Mouse (Mus musculus): ENCODE measurements around the gene Rps6ka5. TPM values are rescaled to one million over a fixed set of nuclear protein-coding genes. Genes with fewer than 3 reads are reported as not detected.

Rps6ka5 gene
- total RNA-seq, 2 experiments from 2014 or later = 25.7 to 26.0 TPM

DNA sequence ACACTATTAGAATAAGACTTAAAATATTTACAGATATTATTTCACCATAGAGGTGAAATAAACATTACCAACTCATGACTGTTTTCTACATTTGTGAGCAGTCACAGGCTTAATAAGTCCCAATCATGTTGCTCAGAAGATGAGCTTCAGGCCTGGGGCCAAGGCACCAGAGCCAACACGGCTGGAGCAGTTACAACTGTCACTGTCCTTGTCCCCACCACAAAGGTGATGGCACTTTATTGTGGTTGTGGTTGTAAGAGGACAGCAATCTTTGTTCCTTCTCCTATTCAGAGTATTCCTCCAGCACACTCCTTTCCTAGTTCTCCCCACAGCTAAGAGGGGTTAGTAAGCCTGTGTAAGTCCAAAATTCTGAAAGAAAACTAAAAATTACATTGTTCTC lies 45.5 kb downstream of the Rps6ka5 start:
- Histone ChIP-seq H3K27ac (no peak overlapping the region), H3K4me3 (no peak overlapping the region)
- TF ChIP-seq CTCF (conservative IDR thresholded peaks at IDR 0.05) = no peak

DNA sequence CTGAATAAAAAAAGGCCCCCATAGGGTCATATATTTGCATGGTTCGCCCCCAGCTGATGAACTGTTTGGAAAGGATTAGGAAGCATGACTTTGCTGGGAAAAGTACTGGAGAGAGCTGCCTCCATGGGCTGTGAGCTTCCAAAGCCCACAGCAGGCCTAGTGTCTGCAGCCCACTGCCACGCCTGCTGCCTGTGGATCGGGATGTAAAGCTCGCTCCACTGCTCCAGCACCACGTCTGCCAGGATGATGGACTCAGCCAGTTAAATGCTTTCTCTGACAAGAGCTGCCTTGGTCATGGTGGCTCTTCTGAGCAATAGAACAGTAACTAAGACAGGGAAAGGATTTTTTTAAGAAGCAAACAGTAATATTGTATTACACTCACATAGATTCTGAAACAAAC lies 46.1 kb downstream of the Rps6ka5 start:
- no peak for TF ChIP-seq CTCF (conservative IDR thresholded peaks at IDR 0.05)
- no peak overlapping the region for H3K27ac ChIP-seq
- H3K4me3 ChIP-seq = no peak overlapping the region
- no peak for DNase-seq (ENCODE audit: low spot score in 2 of 2)

More for the DNA sequence above, 45.5 kb downstream of the Rps6ka5 start:
- no peak for DNase-seq (ENCODE audit: low spot score in 2 of 2)

DNA sequence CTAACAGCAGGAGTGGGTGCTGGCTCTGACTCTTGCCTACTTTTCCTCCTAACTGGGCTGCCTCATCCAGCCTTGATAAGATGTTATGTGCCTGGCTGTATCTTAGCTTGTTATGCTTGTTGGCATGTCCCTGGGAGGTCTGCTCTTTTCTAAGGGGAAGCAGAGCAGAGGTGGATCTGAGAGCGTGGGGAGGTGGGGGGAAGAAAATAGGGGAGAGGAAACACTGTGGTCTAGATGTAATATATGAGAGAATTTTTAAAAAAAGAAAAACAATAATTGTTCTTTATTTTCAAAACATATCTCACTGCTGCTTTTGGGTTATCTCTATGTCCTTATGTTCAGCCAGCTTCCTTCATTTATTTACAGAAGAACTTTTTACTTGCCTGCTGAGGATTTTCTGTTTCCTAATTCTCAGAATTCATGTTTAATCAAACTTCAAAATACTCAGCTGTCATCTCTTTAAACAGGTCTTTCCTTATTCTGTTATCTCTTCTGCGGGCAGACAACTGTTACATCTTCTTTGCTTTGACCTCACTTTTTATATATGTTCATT lies 56.1 kb downstream of the Rps6ka5 start:
- Histone ChIP-seq H3K27ac (no peak overlapping the region), H3K4me3 (no peak overlapping the region)
- DNase-seq (ENCODE audit: low spot score in 2 of 2) = no peak
- no peak for TF ChIP-seq CTCF (conservative IDR thresholded peaks at IDR 0.05)

DNA sequence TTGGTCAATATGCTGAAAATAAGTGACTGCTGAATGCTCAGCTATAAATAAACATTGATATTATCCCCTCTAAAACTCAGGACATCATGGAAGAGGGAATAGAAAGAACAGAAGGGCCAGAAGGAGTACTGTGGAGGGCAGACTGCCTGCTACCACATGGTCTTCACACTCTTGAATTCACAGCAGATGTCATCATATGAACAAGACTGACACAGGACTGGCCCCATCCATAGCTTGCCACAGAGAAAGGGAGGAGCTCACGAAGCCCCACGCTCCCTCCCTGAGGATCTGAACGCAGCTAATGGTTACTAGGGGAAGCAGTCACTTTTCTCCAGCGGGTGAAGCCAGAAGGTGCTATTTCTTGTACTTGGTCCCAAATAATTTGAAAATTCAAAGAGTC lies 61.5 kb downstream of the Rps6ka5 start:
- H3K27ac ChIP-seq = no peak overlapping the region
- no peak for DNase-seq (ENCODE audit: low spot score in 2 of 2)
- no peak overlapping the region for H3K4me3 ChIP-seq
- TF ChIP-seq CTCF (conservative IDR thresholded peaks at IDR 0.05) = no peak

- no peak for DNase-seq (ENCODE audit: low spot score in 2 of 2)
- H3K27ac ChIP-seq = no peak overlapping the region
- no peak for TF ChIP-seq CTCF (conservative IDR thresholded peaks at IDR 0.05)
- H3K4me3 ChIP-seq = no peak overlapping the region
These were observed 66.7 kb downstream of the Rps6ka5 start for GRCm38 (mm10) chr12:100660076-100660475.

DNA sequence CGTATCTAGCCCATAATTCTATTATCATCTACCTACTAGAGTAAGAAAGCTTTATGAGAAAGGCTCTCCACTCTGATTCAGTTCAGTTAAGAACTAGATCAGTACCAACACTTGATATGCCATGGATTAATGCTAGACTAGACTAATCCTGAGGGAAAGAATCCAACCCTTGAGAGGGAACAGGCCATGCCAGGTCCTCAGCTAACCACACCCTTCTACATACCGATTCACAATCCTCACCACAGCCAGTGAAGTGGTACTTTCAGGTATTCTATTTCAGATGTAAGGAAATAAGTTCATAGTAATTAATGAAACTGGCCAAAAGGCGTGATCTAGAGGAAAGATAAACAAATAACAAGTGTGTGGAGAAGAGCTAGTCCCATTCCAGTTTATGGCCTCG lies 70.8 kb downstream of the Rps6ka5 start:
- DNase-seq (ENCODE audit: low spot score in 2 of 2) = no peak
- H3K4me3 ChIP-seq = no peak overlapping the region
- no peak for TF ChIP-seq CTCF (conservative IDR thresholded peaks at IDR 0.05)
- H3K27ac ChIP-seq = no peak overlapping the region

DNA sequence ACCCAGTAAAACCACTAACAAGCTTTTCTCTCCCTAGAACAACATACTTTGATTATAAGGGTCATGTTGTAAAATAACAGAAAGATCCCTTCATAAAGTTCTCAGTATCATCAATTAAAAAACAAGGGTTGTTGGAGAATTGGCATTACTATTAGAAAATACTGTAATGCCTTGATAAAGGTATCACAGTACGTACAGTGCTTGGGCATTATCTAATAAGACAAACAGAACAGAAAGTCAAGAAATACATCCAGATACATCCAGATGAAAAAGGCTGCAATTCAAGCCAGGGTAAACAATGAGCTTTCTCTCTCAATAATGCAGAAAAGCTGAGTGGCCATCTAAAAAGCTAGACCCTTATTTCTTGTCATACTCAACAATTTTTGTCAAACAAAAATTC lies 84.8 kb downstream of the Rps6ka5 start:
- no peak overlapping the region for H3K27ac ChIP-seq
- no peak for TF ChIP-seq CTCF (conservative IDR thresholded peaks at IDR 0.05)
- no peak overlapping the region for H3K4me3 ChIP-seq
- no peak for DNase-seq (ENCODE audit: low spot score in 2 of 2)

DNA sequence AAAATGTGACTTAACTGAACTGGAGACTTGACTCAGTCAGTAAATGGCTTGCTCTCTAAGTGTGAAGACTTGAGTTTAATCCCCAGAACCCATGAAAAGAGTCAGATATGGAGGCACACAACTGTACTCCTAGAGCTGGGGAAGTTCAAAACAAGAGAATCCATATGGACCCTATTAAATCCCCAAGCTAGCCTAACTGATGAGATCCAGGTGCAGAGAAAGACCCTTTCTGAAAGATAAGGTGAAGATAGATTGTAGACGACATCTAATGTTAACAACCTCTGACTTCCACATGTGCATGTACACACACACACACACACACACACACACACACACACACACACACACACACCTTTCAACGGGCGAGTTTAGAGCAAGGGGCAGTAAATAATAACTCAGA lies 86.1 kb downstream of the Rps6ka5 start:
- no peak for TF ChIP-seq CTCF (conservative IDR thresholded peaks at IDR 0.05)
- Histone ChIP-seq H3K27ac (no peak overlapping the region), H3K4me3 (no peak overlapping the region)
- DNase-seq (ENCODE audit: low spot score in 2 of 2) = no peak

GRCm38 (mm10) chr12:100639680-100640079 lies 87.1 kb downstream of the Rps6ka5 start:
- peak; percentile 76 for TF ChIP-seq CTCF (conservative IDR thresholded peaks at IDR 0.05)
- H3K27ac ChIP-seq = no peak overlapping the region
- peak; percentile 35 to 47 for DNase-seq (ENCODE audit: low spot score in 2 of 2)
- no peak overlapping the region for H3K4me3 ChIP-seq

- DNase-seq (ENCODE audit: low spot score in 2 of 2) = no peak
- no peak for TF ChIP-seq CTCF (conservative IDR thresholded peaks at IDR 0.05)
- no peak overlapping the region for H3K27ac ChIP-seq
- no peak overlapping the region for H3K4me3 ChIP-seq
These were observed 88.9 kb downstream of the Rps6ka5 start for GRCm38 (mm10) chr12:100637886-100638285.

- Histone ChIP-seq H3K4me3 (no peak overlapping the region), H3K27ac (no peak overlapping the region)
- TF ChIP-seq CTCF (conservative IDR thresholded peaks at IDR 0.05) = no peak
- DNase-seq (ENCODE audit: low spot score in 2 of 2) = no peak
These were observed 90.0 kb downstream of the Rps6ka5 start for GRCm38 (mm10) chr12:100636733-100637132.

- no peak overlapping the region for H3K4me3 ChIP-seq
- H3K27ac ChIP-seq = no peak overlapping the region
- TF ChIP-seq CTCF (conservative IDR thresholded peaks at IDR 0.05) = no peak
- no peak for DNase-seq (ENCODE audit: low spot score in 2 of 2)
These were observed 90.5 kb downstream of the Rps6ka5 start for GRCm38 (mm10) chr12:100636299-100636633.

GRCm38 (mm10) chr12:100635601-100636298 lies 91.0 kb downstream of the Rps6ka5 start:
- H3K27ac ChIP-seq = no peak overlapping the region
- TF ChIP-seq CTCF (conservative IDR thresholded peaks at IDR 0.05) = no peak
- H3K4me3 ChIP-seq = no peak overlapping the region
- no peak for DNase-seq (ENCODE audit: low spot score in 2 of 2)

DNA sequence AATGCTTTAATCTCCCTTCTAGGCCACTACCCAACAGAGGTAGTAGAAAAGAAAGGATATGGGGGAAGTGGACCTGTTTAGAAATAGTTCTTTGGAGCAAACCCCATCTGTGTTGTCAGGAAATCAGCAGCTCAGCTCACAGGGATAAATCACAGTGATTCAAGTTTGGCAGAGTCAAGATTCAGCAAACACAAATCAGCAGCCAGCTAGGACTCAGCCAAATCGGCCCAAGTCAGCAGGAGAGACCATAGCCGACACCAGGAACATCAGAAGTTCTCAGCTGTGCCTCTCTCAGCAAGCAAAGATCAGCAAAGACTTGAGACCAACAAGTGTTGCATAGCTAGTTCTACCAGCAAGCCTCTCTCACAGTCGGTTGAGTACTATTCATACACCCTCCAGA lies 93.6 kb downstream of the Rps6ka5 start:
- TF ChIP-seq CTCF (conservative IDR thresholded peaks at IDR 0.05) = no peak
- 0 out of 2 replicates have a peak overlapping the region, but pooled peaks have one; percentile 10 for H3K27ac ChIP-seq
- DNase-seq (ENCODE audit: low spot score in 2 of 2) = no peak
- H3K4me3 ChIP-seq = no peak overlapping the region
